Mouse (Mus musculus) liver, adult 2 months (tissue): ENCODE results near the gene Cd99l2.

ENCODE experiments used
- CTCF ChIP-seq: fragments of 200-500 bp; IDR thresholded peaks from 2 replicates; pipeline ENCODE4 v1.5.1; 2011; ENCODE audit warnings: low read depth, low read length, control low read depth
- POLR2A ChIP-seq: fragments of 200-500 bp; IDR thresholded peaks from 2 replicates; pipeline ENCODE4 v1.6.1; 2011; ENCODE audit warnings: low read length, control low read depth; ENCODE audit not compliant: insufficient read depth; ENCODE audit errors: extremely low read depth

DNA sequence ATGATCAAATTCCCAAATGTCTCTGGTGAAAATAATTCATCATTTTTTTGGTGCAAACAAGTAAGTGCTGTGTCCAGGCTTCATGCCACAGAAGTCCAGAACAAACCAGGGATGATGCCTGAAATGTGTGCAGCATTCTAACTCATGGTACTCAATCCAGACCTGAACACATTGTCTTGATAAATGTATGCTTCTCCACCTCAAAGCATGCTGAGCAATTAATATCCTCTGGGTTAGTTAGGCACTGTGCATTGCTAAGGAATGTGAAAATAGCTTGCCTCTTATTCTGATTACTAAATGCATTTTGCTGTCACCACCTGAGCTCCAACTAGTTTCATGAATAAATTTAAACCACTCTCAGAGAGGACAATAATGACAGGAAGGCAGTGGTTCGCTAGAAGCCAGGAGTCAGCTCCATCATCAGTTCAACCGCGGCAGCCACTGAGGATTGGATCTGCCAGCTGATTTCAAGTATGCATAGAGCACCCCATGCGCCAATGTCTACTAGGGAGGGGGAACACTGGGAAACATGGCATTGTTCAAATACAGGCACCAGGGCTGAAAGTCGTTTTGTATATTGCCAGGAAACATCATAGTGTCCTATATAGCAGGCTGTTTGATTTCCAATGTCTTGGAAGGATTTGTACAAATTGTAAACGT, 36.4 kb downstream of the Cd99l2 start:
- TF ChIP-seq POLR2A (no peak), CTCF (no peak)
